Comparison of ENCODE assay signal across 7 mouse cellular contexts in genomic region chr2:33432877-33433276, GRCm38 (mm10). TPM values are rescaled to one million over a fixed set of nuclear protein-coding genes. Genes with fewer than 3 reads are reported as not detected.
DNase-seq lines count a peak whose midpoint lies in the region; ATAC-seq and TF ChIP-seq lines count a peak whose summit lies in the region.

No protein-coding gene starts in this region.

- ATAC-seq in G1E (ENCODE audit: extremely low read depth, insufficient number of reproducible peaks, low FRiP score, poor library complexity, severe bottlenecking), result no peak
- peak; percentile 61; the same call in 1 of the 2 replicates for ATAC-seq in erythroblast, adult 5-6 weeks (replicated peaks; ENCODE audit: low FRiP score, poor library complexity, severe bottlenecking)
- ATAC-seq in lung, embryonic 14.5 days (ENCODE audit: insufficient read depth), result no peak

- H3K9me3 ChIP-seq in G1E (replicated peaks), result no peaks in the 10 kb centered on the region
- H3K9me3 ChIP-seq in lung, embryonic 14.5 days (ENCODE audit: low read depth, low read length), result no peaks in the 10 kb centered on the region

- peak; percentile 64 to 74 for DNase-seq in left cerebral cortex, adult 18-20 months (ENCODE audit: low spot score in 2 of 2)
- no peak for DNase-seq in left cerebral cortex, adult 8-10 months (ENCODE audit: low spot score in 2 of 2)
- DNase-seq in G1E (ENCODE audit: low spot score), result peak; percentile 67
- peak; percentile 74 for DNase-seq in lung, embryonic 14.5 days
- DNase-seq in thymus, postnatal 0 days (ENCODE audit: low spot score), result peak; percentile 63

- peaks cover 25% of the 10 kb centered on the region for H3K27me3 ChIP-seq in G1E (ENCODE audit: insufficient read depth, low read length)
- H3K27me3 ChIP-seq in lung, embryonic 14.5 days (ENCODE audit: insufficient read depth, low read length), result no peaks in the 10 kb centered on the region

- H3K4me1 ChIP-seq in G1E (ENCODE audit: insufficient read depth, low read depth, low read length), result peaks cover 37% of the 10 kb centered on the region
- H3K4me1 ChIP-seq in bone marrow, adult 2 months (ENCODE audit: control insufficient read depth, insufficient read depth, low read length), result no peaks in the 10 kb centered on the region; the same call in 1 of the 2 replicates
- peaks cover 10% of the 10 kb centered on the region; the same call in 1 of the 2 replicates for H3K4me1 ChIP-seq in lung, embryonic 14.5 days (ENCODE audit: insufficient read depth)

- peaks cover 15% of the 10 kb centered on the region for H3K36me3 ChIP-seq in G1E (replicated peaks)
- H3K36me3 ChIP-seq in lung, embryonic 14.5 days (ENCODE audit: insufficient read depth), result no peaks in the 10 kb centered on the region

- no peak overlapping the region for H3K4me2 ChIP-seq in lung, embryonic 14.5 days

- TF ChIP-seq CTCF in G1E (IDR thresholded peaks at IDR 0.05; ENCODE audit: low read depth, low read length), result peak; percentile 46; the same call in 1 of the 2 replicates
- peak; percentile 59 for TF ChIP-seq CTCF in bone marrow, adult 2 months (IDR thresholded peaks at IDR 0.05; ENCODE audit: control insufficient read depth, insufficient read depth, low read length)
- peak; percentile 76 for TF ChIP-seq CTCF in lung, embryonic 14.5 days (IDR thresholded peaks at IDR 0.05; ENCODE audit: low read depth)

- H3K9ac ChIP-seq in lung, embryonic 14.5 days, result no peak overlapping the region

- H3K4me3 ChIP-seq in G1E (ENCODE audit: low read depth, low read length), result no peak overlapping the region
- H3K4me3 ChIP-seq in bone marrow, adult 2 months (replicated peaks; ENCODE audit: control insufficient read depth, low read depth, low read length), result no peak overlapping the region
- H3K4me3 ChIP-seq in lung, embryonic 14.5 days (ENCODE audit: low read depth, low read length), result no peak overlapping the region

- WGBS in bone marrow, adult 2 months, result 69% methylated on average over 5 of the region's 5 CpGs
- 47% methylated on average over 5 of the region's 5 CpGs for WGBS in lung, embryonic 14.5 days

- H3K27ac ChIP-seq in bone marrow, adult 2 months (ENCODE audit: control insufficient read depth, insufficient read depth, low read depth, low read length, poor library complexity), result no peak overlapping the region
- no peak overlapping the region for H3K27ac ChIP-seq in lung, embryonic 14.5 days (ENCODE audit: low read depth)

- no peak for TF ChIP-seq POLR2A in bone marrow, adult 2 months (IDR thresholded peaks at IDR 0.05; ENCODE audit: borderline replicate concordance, control insufficient read depth, low read depth, low read length)

RNA-seq across cellular contexts. Expression of gene Zbtb34, which starts 1.8 kb away (rescaled TPM):
- 10 to 100 TPM; 18.7 to 21.9 TPM for total RNA-seq in left cerebral cortex, adult 18-20 months (2021)
- 10 to 100 TPM; 22.7 to 30.4 (median 24.4) TPM for total RNA-seq in left cerebral cortex, adult 8-10 months (2022)
- total RNA-seq in G1E (2014; fragmentation: Nextera tagmentation), result 46.3 and 57.9 TPM in 2 replicates
- total RNA-seq in G1E (2017), result 6.9 and 7.7 TPM in 2 replicates
- polyA plus RNA-seq in G1E (2012), result 10.4 and 12.0 TPM in 2 replicates
- polyA plus RNA-seq in bone marrow, adult 2 months (2011; ENCODE audit: insufficient read depth, insufficient read length, low replicate concordance, missing spikeins), result 3.1 and 5.7 TPM in 2 replicates
- 7.1 and 10.6 TPM in 2 replicates for total RNA-seq in erythroblast, adult 5-6 weeks (2015; ENCODE audit: low replicate concordance)
- total RNA-seq in erythroblast, adult 5-6 weeks (2017; ENCODE audit: low replicate concordance), result 2.2 and 2.6 TPM in 2 replicates
- 9.6 and 10.8 TPM in 2 replicates for polyA plus RNA-seq in lung, embryonic 14.5 days (2014; fragmentation: Nextera tagmentation; extraction: Ambion mirVana)
- polyA plus RNA-seq in thymus, postnatal 0 days (2015; fragmentation: Nextera tagmentation; extraction: Ambion mirVana), result 3.3 and 3.7 TPM in 2 replicates

RNA-seq across cellular contexts. Expression of gene Zbtb43, which starts 35.5 kb away (rescaled TPM):
- total RNA-seq in left cerebral cortex, adult 18-20 months (2021), result 10 to 100 TPM; 28.6 to 29.3 TPM
- total RNA-seq in left cerebral cortex, adult 8-10 months (2022), result 10 to 100 TPM; 23.9 to 30.4 (median 29.1) TPM
- total RNA-seq in G1E (2014; fragmentation: Nextera tagmentation) (13.2 and 17.7 TPM in 2 replicates), G1E (2017) (19.9 and 22.6 TPM in 2 replicates)
- polyA plus RNA-seq in G1E (2012), result 2.0 and 3.6 TPM in 2 replicates
- polyA plus RNA-seq in bone marrow, adult 2 months (2011; ENCODE audit: insufficient read depth, insufficient read length, low replicate concordance, missing spikeins), result 4.8 and 11.1 TPM in 2 replicates
- 3.6 and 4.8 TPM in 2 replicates for total RNA-seq in erythroblast, adult 5-6 weeks (2015; ENCODE audit: low replicate concordance)
- total RNA-seq in erythroblast, adult 5-6 weeks (2017; ENCODE audit: low replicate concordance), result 7.8 and 10.2 TPM in 2 replicates
- polyA plus RNA-seq in lung, embryonic 14.5 days (2014; fragmentation: Nextera tagmentation; extraction: Ambion mirVana), result 16.4 and 17.2 TPM in 2 replicates
- 16.7 and 17.5 TPM in 2 replicates for polyA plus RNA-seq in thymus, postnatal 0 days (2015; fragmentation: Nextera tagmentation; extraction: Ambion mirVana)

Comparison
In these comparisons a context has a peak if more than half of its experiments do, and no peak if none do; other contexts are left out.
1. DNase-seq: peak in left cerebral cortex, adult 18-20 months (2 of 2), G1E (single experiment), lung, embryonic 14.5 days (single experiment) and thymus, postnatal 0 days (single experiment); none in left cerebral cortex, adult 8-10 months (0 of 2).
2. Peak in every context shown above with its lines, with median percentiles within 50 percentile points of each other: CTCF ChIP-seq.